Mouse (Mus musculus) limb, embryonic 12.5 days (tissue): ENCODE measurements around the gene Gde1. TPM values are rescaled to one million over a fixed set of nuclear protein-coding genes. Genes with fewer than 3 reads are reported as not detected.

Experiments used
- ATAC-seq: fragments of 200-750 bp; cut with Nextera tagmentation; 2 replicates; pipeline ENCODE4 v1.8.0; 2017; ENCODE audit warnings: low read depth, moderate TSS enrichment; ENCODE audit not compliant: insufficient number of reproducible peaks, insufficient read depth, low FRiP score, low TSS enrichment
- H3K27ac ChIP-seq: fragments of 300-500 bp; sonication (generic); 2 replicates; pipeline ENCODE4 v1.5.1; 2016; ENCODE audit warnings: mild to moderate bottlenecking, moderate library complexity
- H3K27me3 ChIP-seq: fragments of 300-500 bp; sonication (generic); 2 replicates; pipeline ENCODE4 v1.6.1; 2016; ENCODE audit warnings: mild to moderate bottlenecking, moderate library complexity
- H3K36me3 ChIP-seq: fragments of 300-500 bp; sonication (generic); 2 replicates; pipeline ENCODE4 v1.6.1; 2016; ENCODE audit warnings: mild to moderate bottlenecking, moderate library complexity
- H3K4me1 ChIP-seq: fragments of 300-500 bp; sonication (generic); replicated peaks from 2 replicates; pipeline ENCODE4 v1.6.1; 2016
- H3K4me2 ChIP-seq: fragments of 300-500 bp; sonication (generic); 2 replicates; pipeline ENCODE4 v1.6.1; 2016; ENCODE audit warnings: mild to moderate bottlenecking, moderate library complexity
- H3K4me3 ChIP-seq: fragments of 300-500 bp; sonication (generic); replicated peaks from 2 replicates; pipeline ENCODE4 v1.5.1; 2016; ENCODE audit warnings: mild to moderate bottlenecking
- H3K9ac ChIP-seq: fragments of 300-500 bp; sonication (generic); replicated peaks from 2 replicates; pipeline ENCODE4 v1.6.1; 2016; ENCODE audit warnings: mild to moderate bottlenecking, moderate library complexity
- H3K9me3 ChIP-seq: fragments of 300-500 bp; sonication (generic); 2 replicates; pipeline ENCODE4 v1.6.1; 2016; ENCODE audit warnings: mild to moderate bottlenecking, moderate library complexity
- WGBS: fragments of 180-500 bp; shearing (Covaris S2); methylation state at CpG from one replicate; pipeline ENCODE4 v1.1.7; 2016; 5-methylcytosine and 5-hydroxymethylcytosine counted together
- polyA plus RNA-seq: library from polyadenylated mRNA; unstranded; fragments of >200 nt; fragmentation: Nextera tagmentation; extraction: Ambion mirVana; gene quantifications from 2 replicates; pipeline ENCODE4 v1.2.1, GENCODE M21; 2016

Gde1 gene
- polyA plus RNA-seq, 1 experiment from 2014 or later, result 72.7 TPM

- Histone ChIP-seq H3K27ac (no peak overlapping the region), H3K9me3 (no peaks in the 10 kb centered on the region), H3K4me1 (no peaks in the 10 kb centered on the region), H3K4me2 (no peak overlapping the region), H3K9ac (no peak overlapping the region), H3K4me3 (no peak overlapping the region), H3K27me3 (no peaks in the 10 kb centered on the region), H3K36me3 (peaks cover 78% of the 10 kb centered on the region)
- no peak for ATAC-seq
- WGBS, result 91% methylated on average over 3 of the region's 3 CpGs
These were observed 26.2 kb upstream of the Gde1 start for GRCm38 (mm10) chr7:118731781-118732180.

DNA sequence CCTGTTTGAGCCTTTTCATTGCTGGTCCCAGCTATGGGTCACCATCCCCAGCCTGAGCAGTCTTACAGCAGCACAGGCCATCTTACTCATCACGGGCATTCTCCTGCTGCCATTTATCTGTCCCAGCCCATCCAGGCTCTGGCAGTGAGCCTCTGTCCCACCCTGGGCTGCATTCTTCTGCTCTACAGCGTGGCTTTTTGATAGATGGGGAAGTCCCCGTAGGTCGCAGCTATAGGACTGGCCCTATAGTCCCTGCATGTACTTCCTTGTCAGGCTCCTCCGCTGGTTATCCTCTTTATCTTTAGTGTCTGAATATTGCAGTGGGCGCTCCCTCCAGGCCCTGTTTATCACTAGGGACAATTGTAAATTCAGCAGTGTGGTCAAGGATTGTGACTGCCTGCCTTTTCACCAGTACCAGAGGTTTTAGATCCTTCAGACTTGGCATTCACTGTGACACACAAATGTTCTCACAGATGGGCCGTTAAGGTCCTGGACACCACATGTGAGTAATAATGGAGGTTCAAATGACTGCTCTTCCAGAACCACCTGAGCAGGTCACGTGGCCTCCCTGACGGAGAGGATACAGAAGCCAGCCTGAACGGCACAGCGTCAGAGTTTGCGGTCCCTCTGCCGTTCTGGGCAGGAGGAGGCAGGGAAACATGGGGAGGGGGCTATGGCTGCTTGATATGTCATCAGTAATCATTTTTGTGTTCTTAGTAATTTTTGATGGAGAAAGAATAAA, 23.4 kb upstream of the Gde1 start:
- H3K27me3 ChIP-seq, result no peaks in the 10 kb centered on the region
- ATAC-seq, result no peak
- 91% methylated on average over 13 of the region's 13 CpGs for WGBS
- no peaks in the 10 kb centered on the region for H3K9me3 ChIP-seq
- no peak overlapping the region for H3K4me3 ChIP-seq
- H3K9ac ChIP-seq, result no peak overlapping the region
- H3K36me3 ChIP-seq, result peaks cover 88% of the 10 kb centered on the region
- no peak overlapping the region for H3K4me2 ChIP-seq
- no peak overlapping the region for H3K27ac ChIP-seq
- no peaks in the 10 kb centered on the region for H3K4me1 ChIP-seq

- 83% methylated on average over 2 of the region's 2 CpGs for WGBS
- H3K36me3 ChIP-seq, result peaks cover 84% of the 10 kb centered on the region
- no peak for ATAC-seq
These were observed 19.9 kb upstream of the Gde1 start for GRCm38 (mm10) chr7:118725459-118725858.

GRCm38 (mm10) chr7:118723927-118724326, 18.3 kb upstream of the Gde1 start:
- Histone ChIP-seq H3K4me1 (no peaks in the 10 kb centered on the region), H3K36me3 (peaks cover 68% of the 10 kb centered on the region), H3K4me3 (no peak overlapping the region), H3K9ac (no peak overlapping the region), H3K9me3 (no peaks in the 10 kb centered on the region), H3K27me3 (no peaks in the 10 kb centered on the region), H3K27ac (no peak overlapping the region), H3K4me2 (no peak overlapping the region)
- 89% methylated on average over 9 of the region's 9 CpGs for WGBS
- ATAC-seq, result no peak

More at GRCm38 (mm10) chr7:118725459-118725858, 19.9 kb upstream of the Gde1 start:
- Histone ChIP-seq H3K4me2 (no peak overlapping the region), H3K4me3 (no peak overlapping the region), H3K9me3 (no peaks in the 10 kb centered on the region), H3K4me1 (no peaks in the 10 kb centered on the region), H3K9ac (no peak overlapping the region), H3K27ac (no peak overlapping the region), H3K27me3 (no peaks in the 10 kb centered on the region)

DNA sequence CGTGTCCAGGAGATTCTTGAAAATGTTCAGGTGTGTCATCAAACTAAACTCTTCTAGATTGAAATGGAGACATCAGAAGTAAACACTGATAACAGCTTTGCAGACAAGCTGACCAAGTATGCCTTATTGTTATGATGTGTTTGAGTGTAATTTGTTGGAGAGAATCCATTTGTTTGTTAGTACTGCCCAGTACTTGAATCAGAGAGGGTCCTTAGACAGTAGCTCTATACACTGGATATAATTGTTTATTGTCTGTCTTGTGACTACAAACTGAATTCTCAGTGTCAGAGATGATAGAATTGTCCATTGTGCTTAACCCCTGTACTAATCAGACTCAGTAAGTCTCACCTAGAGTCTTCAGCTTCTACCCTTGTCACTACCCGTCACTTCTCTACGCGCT, 12.5 kb upstream of the Gde1 start:
- Histone ChIP-seq H3K4me2 (no peak overlapping the region), H3K9ac (no peak overlapping the region), H3K4me3 (no peak overlapping the region), H3K27me3 (no peaks in the 10 kb centered on the region), H3K27ac (no peak overlapping the region), H3K9me3 (no peaks in the 10 kb centered on the region), H3K4me1 (peaks cover 8% of the 10 kb centered on the region), H3K36me3 (peaks cover 40% of the 10 kb centered on the region)
- ATAC-seq, result no peak
- 91% methylated on average over 4 of the region's 4 CpGs for WGBS

- Histone ChIP-seq H3K4me2 (no peak overlapping the region), H3K4me3 (no peak overlapping the region), H3K9ac (no peak overlapping the region), H3K4me1 (peaks cover 10% of the 10 kb centered on the region), H3K9me3 (no peaks in the 10 kb centered on the region), H3K27me3 (no peaks in the 10 kb centered on the region), H3K27ac (no peak overlapping the region), H3K36me3 (peaks cover 21% of the 10 kb centered on the region)
- 91% methylated on average over 1 of the region's 1 CpGs for WGBS
- no peak for ATAC-seq
These were observed 9.3 kb upstream of the Gde1 start for GRCm38 (mm10) chr7:118714873-118715272.

DNA sequence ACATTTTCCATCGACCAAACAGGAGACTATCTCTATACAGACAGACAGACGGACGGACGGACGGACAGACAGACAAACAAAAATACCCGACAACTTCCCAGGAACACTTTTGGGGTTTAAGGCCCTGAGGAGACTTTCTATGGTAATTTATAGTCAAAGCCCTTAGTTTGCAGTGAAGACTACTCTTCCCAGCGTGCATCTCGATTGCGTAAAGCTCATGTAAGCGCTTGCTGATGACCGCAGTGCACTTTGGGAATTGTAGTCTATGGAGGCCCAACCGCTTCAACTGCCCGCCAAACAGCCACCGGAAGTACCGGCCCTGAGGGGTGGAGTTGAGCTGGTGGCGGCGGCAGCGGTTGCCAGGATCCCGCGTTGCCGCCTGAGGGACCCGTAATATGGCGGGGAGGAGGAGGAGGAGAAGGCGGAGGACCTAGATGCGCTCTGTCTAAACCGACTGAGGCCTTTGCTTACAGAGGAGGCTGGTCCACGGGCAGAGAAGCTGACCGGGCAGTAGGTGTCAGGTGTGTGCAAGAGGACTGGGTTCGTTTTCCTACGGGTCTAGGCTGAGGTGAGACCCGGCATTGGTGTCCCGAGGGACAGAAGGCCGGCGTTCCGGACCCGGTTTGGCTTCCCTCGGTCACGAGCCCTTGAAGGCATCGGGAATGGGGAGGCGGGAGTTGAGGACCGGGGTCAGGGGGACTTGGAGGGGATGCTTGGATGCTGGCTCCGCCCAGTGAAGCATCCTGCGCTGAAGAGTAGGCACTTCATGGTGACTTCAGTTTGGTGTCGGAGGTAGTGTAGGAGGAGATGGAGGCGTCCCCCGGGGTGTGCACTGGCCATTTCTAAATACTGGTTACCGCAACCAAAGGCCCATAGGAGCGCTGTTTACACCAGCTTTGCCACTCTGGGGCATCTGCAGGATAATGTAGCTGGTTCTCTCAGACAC, 6.9 kb upstream of the Gde1 start, which contains the start of gene Ccp110:
Gene Ccp110, plus strand, starts transcription at position 325 of the 946 bp plus-strand sequence.
- Histone ChIP-seq H3K4me1 (peaks cover 10% of the 10 kb centered on the region), H3K36me3 (peaks cover 11% of the 10 kb centered on the region; the same call in 1 of the 2 replicates), H3K4me2 (peak within 1 kb of the TSS; percentile 53), H3K9me3 (no peaks in the 10 kb centered on the region), H3K27me3 (no peaks in the 10 kb centered on the region), H3K27ac (no peak within 1 kb of the TSS), H3K4me3 (peak within 1 kb of the TSS; percentile 67), H3K9ac (peak within 1 kb of the TSS; percentile 72)
- ATAC-seq, result peak; percentile 95
- WGBS, result under 1% methylated on average over 48 of the region's 48 CpGs

GRCm38 (mm10) chr7:118710776-118711175, 5.2 kb upstream of the Gde1 start:
- ATAC-seq, result no peak
- WGBS, result 63% methylated on average over 5 of the region's 5 CpGs
- Histone ChIP-seq H3K27ac (no peak overlapping the region), H3K4me1 (peaks cover 10% of the 10 kb centered on the region), H3K9me3 (no peaks in the 10 kb centered on the region), H3K9ac (no peak overlapping the region), H3K36me3 (peaks cover 7% of the 10 kb centered on the region; the same call in 1 of the 2 replicates), H3K27me3 (no peaks in the 10 kb centered on the region), H3K4me2 (no peak overlapping the region), H3K4me3 (no peak overlapping the region)

- Histone ChIP-seq H3K9ac (no peak overlapping the region), H3K27ac (no peak overlapping the region), H3K27me3 (no peaks in the 10 kb centered on the region), H3K4me1 (peaks cover 18% of the 10 kb centered on the region), H3K4me2 (no peak overlapping the region), H3K9me3 (no peaks in the 10 kb centered on the region), H3K36me3 (no peaks in the 10 kb centered on the region), H3K4me3 (no peak overlapping the region)
- 88% methylated on average over 3 of the region's 4 CpGs for WGBS
- no peak for ATAC-seq
These were observed 2.4 kb upstream of the Gde1 start for GRCm38 (mm10) chr7:118708002-118708401.

DNA sequence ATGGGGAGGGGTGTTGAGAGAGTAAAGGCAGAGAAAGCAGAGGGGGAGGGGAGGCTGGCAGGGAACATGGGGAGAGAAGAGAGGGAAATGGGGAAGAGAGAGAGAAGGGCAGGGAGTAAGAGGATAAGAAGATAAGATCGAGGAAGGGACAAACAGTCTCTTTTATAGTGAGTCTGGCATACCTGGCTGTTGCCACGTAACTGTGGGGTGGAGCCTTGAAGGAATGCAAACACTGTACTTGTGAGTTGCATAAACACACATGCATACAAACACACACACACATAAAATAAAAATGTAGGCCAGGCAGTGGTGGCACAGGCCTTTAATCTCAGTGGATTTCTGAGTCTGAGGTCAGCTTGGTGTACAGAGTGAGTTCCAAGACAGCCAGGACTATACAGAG, 1.6 kb upstream of the Gde1 start:
- ATAC-seq, result no peak
- Histone ChIP-seq H3K4me1 (peaks cover 16% of the 10 kb centered on the region), H3K36me3 (no peaks in the 10 kb centered on the region), H3K4me3 (no peak overlapping the region), H3K9ac (no peak overlapping the region), H3K4me2 (no peak overlapping the region), H3K27me3 (no peaks in the 10 kb centered on the region), H3K27ac (no peak overlapping the region), H3K9me3 (no peaks in the 10 kb centered on the region)
- 70% methylated on average over 2 of the region's 2 CpGs for WGBS

DNA sequence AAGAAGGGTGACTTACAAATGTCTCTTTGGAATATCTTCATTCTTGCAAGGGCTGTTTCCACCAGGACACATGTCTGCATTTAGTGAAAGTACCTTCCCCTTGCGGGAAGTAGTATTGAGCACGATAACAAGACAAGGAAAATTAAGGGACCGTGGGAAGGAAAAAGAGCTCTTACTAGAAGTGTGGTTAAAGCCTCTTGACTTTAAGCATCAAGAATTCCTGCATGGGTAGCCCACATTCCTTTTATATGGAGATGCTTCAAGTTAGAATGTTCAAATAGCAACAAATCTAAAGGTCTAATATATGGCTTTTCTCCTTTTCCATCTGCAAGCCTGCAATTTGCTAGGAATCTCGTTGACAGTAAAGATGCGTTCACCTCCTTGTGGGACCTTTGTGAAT, 910 bp upstream of the Gde1 start:
- peaks cover 16% of the 10 kb centered on the region for H3K4me1 ChIP-seq
- H3K9me3 ChIP-seq, result no peaks in the 10 kb centered on the region
- H3K27ac ChIP-seq, result no peak overlapping the region
- peaks cover 4% of the 10 kb centered on the region; the same call in 1 of the 2 replicates for H3K36me3 ChIP-seq
- WGBS, result 90% methylated on average over 5 of the region's 5 CpGs
- H3K27me3 ChIP-seq, result no peaks in the 10 kb centered on the region
- no peak overlapping the region for H3K4me2 ChIP-seq
- no peak overlapping the region for H3K4me3 ChIP-seq
- H3K9ac ChIP-seq, result no peak overlapping the region
- ATAC-seq, result no peak
